Comparison of ENCODE assay signal across 2 mouse cellular contexts in the genomic region with DNA sequence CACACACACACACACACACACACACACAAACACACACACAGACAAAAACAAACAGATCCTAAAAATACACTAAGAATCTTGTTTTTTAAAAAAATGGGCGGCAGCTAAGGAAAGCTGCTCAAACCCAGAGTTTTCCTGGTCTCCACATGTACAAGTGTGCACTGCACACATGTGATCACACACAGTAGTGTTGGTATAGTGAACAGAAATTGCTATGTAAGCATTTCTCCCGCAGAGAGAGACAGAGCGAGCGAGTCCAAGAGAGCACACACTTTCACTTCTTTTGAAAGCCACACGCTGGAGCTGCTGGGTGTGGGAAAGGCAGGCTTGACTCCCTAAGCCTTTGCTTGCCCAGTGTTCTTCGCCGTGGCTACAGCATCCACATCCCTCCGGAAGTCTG.
A peak's percentile ranks its signal among the peaks of the same experiment; 100 is the strongest.
TF ChIP-seq lines count a peak whose summit lies in the region.

No protein-coding gene starts in this region.

TF ChIP-seq in CH12.LX, 34 proteins besides CTCF, POLR2A, EP300 and RAD21:
- no peak for TF ChIP-seq RCOR1 (conservative IDR thresholded peaks at IDR 0.05; ENCODE audit: low read depth, low read length)
- peak; percentile 85 for TF ChIP-seq MAFK (IDR thresholded peaks at IDR 0.05; ENCODE audit: insufficient replicate concordance, low read length)

TF ChIP-seq in ES-E14, 5 proteins besides CTCF, POLR2A, EP300 and RAD21:
- peak; percentile 62; the same call in 1 of the 2 replicates for TF ChIP-seq MAFK (IDR thresholded peaks at IDR 0.05; ENCODE audit: insufficient read depth, low read depth, low read length)
- TF ChIP-seq HCFC1 (IDR thresholded peaks at IDR 0.05; ENCODE audit: borderline replicate concordance, insufficient read depth, low read length) = no peak
- TF ChIP-seq CHD2 (IDR thresholded peaks at IDR 0.05; ENCODE audit: low read depth, low read length) = no peak
- no peak for TF ChIP-seq ZC3H11A (IDR thresholded peaks at IDR 0.05; ENCODE audit: borderline replicate concordance, low read depth, low read length)
- TF ChIP-seq ZNF384 (IDR thresholded peaks at IDR 0.05; ENCODE audit: low read depth, low read length) = no peak
